Mouse (Mus musculus) hindbrain, postnatal 0 days (tissue): ENCODE measurements at regions not wholly inside any gene's neighbourhood (a gene's known extent, or its start where the extent isn't known, plus 50 kb on each side); places are given as distances from the start of the nearest gene placed in this dataset.

Experiments
- ATAC-seq: fragments of 200-750 bp; cut with Nextera tagmentation; 2 replicates; pipeline ENCODE4 v1.8.0; 2017; ENCODE audit warnings: mild to moderate bottlenecking, moderate TSS enrichment, moderate library complexity
- DNase-seq: peaks from one replicate; pipeline ENCODE4 v3.0.0-alpha.2; 2015; ENCODE audit warnings: low spot score
- H3K27ac ChIP-seq: fragments of 300-500 bp; sonication (generic); 2 replicates; pipeline ENCODE4 v1.5.1; 2014; ENCODE audit warnings: mild to moderate bottlenecking
- H3K27me3 ChIP-seq: fragments of 300-500 bp; sonication (generic); 2 replicates; pipeline ENCODE4 v1.6.1; 2014; ENCODE audit warnings: low read length, mixed read lengths; ENCODE audit not compliant: insufficient read depth
- H3K36me3 ChIP-seq: fragments of 300-500 bp; sonication (generic); 2 replicates; pipeline ENCODE4 v1.6.1; 2014; ENCODE audit warnings: low read length, mixed read lengths; ENCODE audit not compliant: insufficient read depth
- H3K4me1 ChIP-seq: fragments of 300-500 bp; sonication (generic); 2 replicates; pipeline ENCODE4 v1.6.1; 2014; ENCODE audit warnings: antibody characterized with exemption, low read length, mixed read lengths; ENCODE audit not compliant: insufficient read depth
- H3K4me2 ChIP-seq: fragments of 300-500 bp; sonication (generic); 2 replicates; pipeline ENCODE4 v1.6.1; 2014; ENCODE audit warnings: low read depth, mild to moderate bottlenecking, low read length, moderate library complexity, mixed read lengths
- H3K4me3 ChIP-seq: fragments of 300-500 bp; sonication (generic); 2 replicates; pipeline ENCODE4 v1.5.1; 2014; ENCODE audit warnings: low read length
- H3K9ac ChIP-seq: fragments of 300-500 bp; sonication (generic); replicated peaks from 2 replicates; pipeline ENCODE4 v1.6.1; 2014; ENCODE audit warnings: mild to moderate bottlenecking, low read length, moderate library complexity, mixed read lengths
- H3K9me3 ChIP-seq: fragments of 300-500 bp; sonication (generic); 2 replicates; pipeline ENCODE4 v1.6.1; 2016; ENCODE audit warnings: low read length, mixed read lengths
- CTCF ChIP-seq: IDR thresholded peaks from 2 replicates; pipeline ENCODE4 v1.5.1; 2016; ENCODE audit warnings: antibody characterized with exemption, control low read depth, low read depth
- WGBS: fragments of 180-500 bp; shearing (Covaris S2); extraction: QIAGEN DNeasy Blood & Tissue Kit; methylation state at CpG from one replicate; pipeline ENCODE4 v1.1.7; 2014; 5-methylcytosine and 5-hydroxymethylcytosine counted together

- H3K36me3 ChIP-seq = no peaks in the 10 kb centered on the region
- DNase-seq (no peak), ATAC-seq (no peak)
- no peak overlapping the region for H3K27ac ChIP-seq
- TF ChIP-seq CTCF = no peak
- no peaks in the 10 kb centered on the region for H3K9me3 ChIP-seq
- no peak overlapping the region for H3K4me3 ChIP-seq
- no peaks in the 10 kb centered on the region for H3K4me1 ChIP-seq
- no peaks in the 10 kb centered on the region for H3K27me3 ChIP-seq
- H3K9ac ChIP-seq = no peak overlapping the region
- no peak overlapping the region for H3K4me2 ChIP-seq
Observed at GRCm38 (mm10) chr2:17290709-17291108, 440.6 kb downstream of the Nebl start.

- ATAC-seq = no peak
- H3K9ac ChIP-seq = no peak overlapping the region
- WGBS = 83% methylated on average over 1 of the region's 1 CpGs
- H3K27me3 ChIP-seq = no peaks in the 10 kb centered on the region
- H3K36me3 ChIP-seq = no peaks in the 10 kb centered on the region
- no peak for TF ChIP-seq CTCF
- no peaks in the 10 kb centered on the region for H3K9me3 ChIP-seq
- H3K4me3 ChIP-seq = no peak overlapping the region
- no peaks in the 10 kb centered on the region for H3K4me1 ChIP-seq
- no peak overlapping the region for H3K27ac ChIP-seq
- H3K4me2 ChIP-seq = no peak overlapping the region
- no peak for DNase-seq
Observed at GRCm38 (mm10) chr2:17287598-17287997, 443.7 kb downstream of the Nebl start.

GRCm38 (mm10) chr2:17249960-17250359 lies 481.3 kb downstream of the Nebl start:
- Histone ChIP-seq H3K9me3 (no peaks in the 10 kb centered on the region), H3K36me3 (no peaks in the 10 kb centered on the region), H3K4me1 (no peaks in the 10 kb centered on the region), H3K4me3 (no peak overlapping the region), H3K4me2 (no peak overlapping the region), H3K27ac (no peak overlapping the region), H3K9ac (no peak overlapping the region), H3K27me3 (no peaks in the 10 kb centered on the region)
- TF ChIP-seq CTCF = no peak
- DNase-seq = no peak
- WGBS = 62% methylated on average over 2 of the region's 2 CpGs
- ATAC-seq = no peak

- no peak overlapping the region for H3K9ac ChIP-seq
- ATAC-seq = no peak
- 44% methylated on average over 2 of the region's 2 CpGs for WGBS
- no peaks in the 10 kb centered on the region for H3K9me3 ChIP-seq
- no peak for TF ChIP-seq CTCF
- no peaks in the 10 kb centered on the region for H3K27me3 ChIP-seq
- DNase-seq = no peak
- no peak overlapping the region for H3K27ac ChIP-seq
- no peaks in the 10 kb centered on the region for H3K36me3 ChIP-seq
- no peaks in the 10 kb centered on the region for H3K4me1 ChIP-seq
- H3K4me2 ChIP-seq = no peak overlapping the region
- no peak overlapping the region for H3K4me3 ChIP-seq
Observed at GRCm38 (mm10) chr2:17245821-17246220, 485.4 kb downstream of the Nebl start.

GRCm38 (mm10) chr2:17215607-17216006 lies 515.7 kb downstream of the Nebl start:
- ATAC-seq = no peak
- H3K27ac ChIP-seq = no peak overlapping the region
- no peak for TF ChIP-seq CTCF
- no peaks in the 10 kb centered on the region for H3K27me3 ChIP-seq
- H3K36me3 ChIP-seq = no peaks in the 10 kb centered on the region
- DNase-seq = no peak
- H3K9ac ChIP-seq = no peak overlapping the region
- WGBS = 76% methylated on average over 1 of the region's 1 CpGs
- no peaks in the 10 kb centered on the region for H3K4me1 ChIP-seq
- H3K4me2 ChIP-seq = no peak overlapping the region
- no peaks in the 10 kb centered on the region for H3K9me3 ChIP-seq
- H3K4me3 ChIP-seq = no peak overlapping the region

GRCm38 (mm10) chr2:17214881-17215280 lies 516.4 kb downstream of the Nebl start:
- H3K4me2 ChIP-seq = no peak overlapping the region
- H3K4me3 ChIP-seq = no peak overlapping the region
- 69% methylated on average over 3 of the region's 3 CpGs for WGBS
- DNase-seq = no peak
- H3K27ac ChIP-seq = no peak overlapping the region
- ATAC-seq = no peak
- H3K27me3 ChIP-seq = no peaks in the 10 kb centered on the region
- TF ChIP-seq CTCF = no peak
- no peak overlapping the region for H3K9ac ChIP-seq
- H3K9me3 ChIP-seq = no peaks in the 10 kb centered on the region
- H3K4me1 ChIP-seq = no peaks in the 10 kb centered on the region
- H3K36me3 ChIP-seq = no peaks in the 10 kb centered on the region

- no peak for DNase-seq
- no peaks in the 10 kb centered on the region for H3K27me3 ChIP-seq
- no peak overlapping the region for H3K4me2 ChIP-seq
- 86% methylated on average over 4 of the region's 4 CpGs for WGBS
- no peaks in the 10 kb centered on the region for H3K9me3 ChIP-seq
- no peak overlapping the region for H3K27ac ChIP-seq
- H3K9ac ChIP-seq = no peak overlapping the region
- H3K4me1 ChIP-seq = no peaks in the 10 kb centered on the region
- TF ChIP-seq CTCF = no peak
- no peaks in the 10 kb centered on the region for H3K36me3 ChIP-seq
- no peak overlapping the region for H3K4me3 ChIP-seq
- no peak for ATAC-seq
Observed at GRCm38 (mm10) chr2:17212566-17212965, 518.7 kb downstream of the Nebl start.

- ATAC-seq (no peak), DNase-seq (no peak)
- Histone ChIP-seq H3K9ac (no peak overlapping the region), H3K27ac (no peak overlapping the region), H3K4me1 (no peaks in the 10 kb centered on the region), H3K27me3 (no peaks in the 10 kb centered on the region), H3K4me3 (no peak overlapping the region), H3K36me3 (no peaks in the 10 kb centered on the region), H3K9me3 (no peaks in the 10 kb centered on the region), H3K4me2 (no peak overlapping the region)
- TF ChIP-seq CTCF = no peak
Observed at GRCm38 (mm10) chr2:17211105-17211504, 520.2 kb downstream of the Nebl start.
